Mouse (Mus musculus): Measurements from ENCODE around the gene Klrb1b. TPM values are rescaled to one million over a fixed set of nuclear protein-coding genes. Genes with fewer than 3 reads are reported as not detected.

Klrb1b gene
- not detected for polyA plus RNA-seq (2017; shearing (Covaris generic))

DNA sequence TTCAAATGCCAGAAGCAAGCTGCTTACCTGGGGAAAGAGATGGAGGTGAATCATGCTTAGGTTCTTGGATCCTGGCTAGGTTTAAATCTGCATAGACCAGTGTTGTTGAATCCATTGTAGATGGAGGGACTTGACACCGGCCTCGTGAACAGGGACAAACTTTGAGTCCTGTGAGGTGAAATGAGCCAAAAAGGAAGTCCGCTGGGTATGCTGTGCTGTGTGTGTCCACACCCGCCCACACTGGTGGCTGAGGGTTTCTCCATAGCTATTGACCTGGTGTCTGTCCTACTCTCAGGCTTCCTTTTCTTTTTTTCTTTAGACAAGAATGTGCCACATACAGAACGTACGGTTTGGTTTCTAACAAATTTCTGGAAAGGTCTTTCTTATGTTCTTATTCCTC is at the start of gene Klrb1b, which contains the start of gene Gm44511:
Gene Klrb1b, minus strand, starts transcription at position 200 of the 400 bp plus-strand sequence.
Gene Gm44511, minus strand, starts transcription at position 184 of the 400 bp plus-strand sequence.

DNA sequence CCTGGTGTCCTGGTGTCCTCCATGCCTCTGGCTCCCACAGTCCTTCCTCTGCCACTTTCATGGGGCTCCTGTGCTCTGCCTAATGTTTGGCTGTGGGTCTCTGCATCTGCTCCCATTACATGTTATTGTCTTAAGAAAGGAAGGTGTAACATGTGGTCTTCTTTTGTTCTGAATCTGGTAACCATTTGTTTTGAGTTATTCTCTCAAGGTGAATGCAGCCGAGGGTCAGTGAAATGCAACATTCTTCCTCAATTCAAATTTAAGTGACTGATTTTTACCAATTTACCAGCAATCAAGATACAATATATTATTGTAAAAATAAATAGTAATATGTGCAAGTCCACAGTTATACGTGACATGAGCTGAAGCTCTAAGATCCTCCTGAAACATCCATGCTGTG is 37.0 kb downstream of the Klrb1b start, which contains the start of gene Klrb1c:
Gene Klrb1c, minus strand, starts transcription at position 101 of the 400 bp plus-strand sequence.

Other genes with a start within 250 kb of the Klrb1b start
- 0.22 TPM for gene A2ml1, start 244.7 kb downstream of the Klrb1b start, polyA plus RNA-seq (2017; shearing (Covaris generic))
- gene Klrb1a, start 202.8 kb downstream of the Klrb1b start, polyA plus RNA-seq (2017; shearing (Covaris generic)): not detected
- not detected for gene Clec2h, start 163.9 kb downstream of the Klrb1b start, polyA plus RNA-seq (2017; shearing (Covaris generic))
- gene Klrb1, start 103.3 kb downstream of the Klrb1b start, polyA plus RNA-seq (2017; shearing (Covaris generic)): not detected
- 2.1 TPM for gene Klrb1c, start 37.1 kb downstream of the Klrb1b start, polyA plus RNA-seq (2017; shearing (Covaris generic))
- not detected for gene Gm44511, start within 50 bp of the Klrb1b start, polyA plus RNA-seq (2017; shearing (Covaris generic))
- 106 TPM for gene Clec2i, start 61.3 kb upstream of the Klrb1b start, polyA plus RNA-seq (2017; shearing (Covaris generic))
- 1.8 TPM for gene BC035044, start 64.8 kb upstream of the Klrb1b start, polyA plus RNA-seq (2017; shearing (Covaris generic))
- gene Clec2g, start 108.0 kb upstream of the Klrb1b start, polyA plus RNA-seq (2017; shearing (Covaris generic)): not detected
- 1.9 TPM for gene Klrb1f, start 219.6 kb upstream of the Klrb1b start, polyA plus RNA-seq (2017; shearing (Covaris generic))